Mouse (Mus musculus): Measurements from ENCODE around the gene Slit2. TPM values are rescaled to one million over a fixed set of nuclear protein-coding genes. Genes with fewer than 3 reads are reported as not detected.
"Not testable (repeated sequence)": the region's sequence is repeated elsewhere in the genome, so short reads cannot be mapped to it uniquely, and the experiment has no call there.

Gene Slit2
- polyA plus RNA-seq, 1 experiment from 2014 or later = 50.5 TPM

DNA sequence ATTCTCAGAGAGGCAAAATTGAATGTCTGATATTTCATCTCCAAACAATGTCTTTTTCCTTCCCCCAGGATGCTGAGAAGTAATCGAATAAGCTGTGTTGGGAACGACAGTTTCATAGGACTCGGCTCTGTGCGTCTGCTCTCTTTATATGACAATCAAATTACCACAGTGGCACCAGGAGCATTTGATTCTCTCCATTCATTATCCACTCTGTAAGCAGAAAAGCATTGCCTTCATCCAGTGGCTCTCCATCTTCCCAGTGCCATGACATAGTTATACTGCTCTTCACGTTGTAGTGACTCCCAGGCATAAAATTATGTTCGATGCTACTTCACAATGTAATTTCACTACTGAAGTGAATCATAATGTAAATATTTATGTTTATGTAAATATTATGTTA is 252.3 kb downstream of the Slit2 start:
- no peak for ATAC-seq (ENCODE audit: low FRiP score, low TSS enrichment)
- no peak overlapping the region for H3K9ac ChIP-seq (ENCODE audit: low read depth, low read length)
- no peaks in the 10 kb centered on the region for H3K27me3 ChIP-seq (ENCODE audit: control insufficient read depth, insufficient read depth, low read length)
- no peak overlapping the region for H3K27ac ChIP-seq (ENCODE audit: low read depth, low read length)
- H3K9me3 ChIP-seq (ENCODE audit: control insufficient read depth, low read length) = no peaks in the 10 kb centered on the region
- H3K36me3 ChIP-seq (ENCODE audit: control insufficient read depth, insufficient read depth, low read length) = peaks cover 17% of the 10 kb centered on the region
- no peaks in the 10 kb centered on the region for H3K4me1 ChIP-seq (ENCODE audit: control insufficient read depth, insufficient read depth, low read length)
- no peak overlapping the region for H3K4me3 ChIP-seq (ENCODE audit: low read length)
- WGBS = 88% methylated on average over 6 of the region's 6 CpGs
- H3K4me2 ChIP-seq (replicated peaks; ENCODE audit: low read depth, low read length) = no peak overlapping the region

- WGBS = 38% methylated on average over 6 of the region's 6 CpGs
- not testable (repeated sequence) for H3K4me2 ChIP-seq (replicated peaks; ENCODE audit: low read depth, low read length); H3K27me3 ChIP-seq (ENCODE audit: control insufficient read depth, insufficient read depth, low read length); H3K9me3 ChIP-seq (ENCODE audit: control insufficient read depth, low read length); H3K4me3 ChIP-seq (ENCODE audit: low read length); H3K4me1 ChIP-seq (ENCODE audit: control insufficient read depth, insufficient read depth, low read length); H3K9ac ChIP-seq (ENCODE audit: low read depth, low read length); H3K27ac ChIP-seq (ENCODE audit: low read depth, low read length)
- peaks cover 12% of the 10 kb centered on the region for H3K36me3 ChIP-seq (ENCODE audit: control insufficient read depth, insufficient read depth, low read length)
- ATAC-seq (ENCODE audit: low FRiP score, low TSS enrichment) = peak; percentile 28; the same call in 1 of the 2 replicates
Observed at GRCm38 (mm10) chr5:48240751-48241150, 257.8 kb downstream of the Slit2 start.

DNA sequence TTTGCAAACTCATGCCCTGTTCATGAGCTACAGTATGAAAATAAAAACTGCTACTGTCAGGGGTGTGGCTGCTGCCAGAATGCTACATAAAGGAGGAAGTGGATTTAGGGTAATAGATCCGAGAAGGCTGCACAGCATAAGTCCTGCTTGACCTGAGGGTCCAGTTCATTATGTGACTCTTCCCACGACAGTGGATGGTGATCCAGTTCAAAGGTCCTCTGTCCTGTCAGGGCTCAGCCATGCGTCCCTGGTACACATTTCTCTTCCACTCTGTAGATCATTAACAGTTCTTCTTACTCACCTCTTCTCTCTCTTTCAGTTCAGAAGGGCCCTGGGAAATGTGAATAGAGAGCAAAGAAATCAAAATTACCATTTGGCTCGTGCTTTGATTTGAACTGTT is 265.4 kb downstream of the Slit2 start:
- no peak overlapping the region for H3K9ac ChIP-seq (ENCODE audit: low read depth, low read length)
- H3K4me3 ChIP-seq (ENCODE audit: low read length) = no peak overlapping the region
- no peak overlapping the region for H3K27ac ChIP-seq (ENCODE audit: low read depth, low read length)
- peak; percentile 68; the same call in 1 of the 2 replicates for ATAC-seq (ENCODE audit: low FRiP score, low TSS enrichment)
- no peaks in the 10 kb centered on the region for H3K9me3 ChIP-seq (ENCODE audit: control insufficient read depth, low read length)
- WGBS = 52% methylated on average over 4 of the region's 4 CpGs
- H3K4me1 ChIP-seq (ENCODE audit: control insufficient read depth, insufficient read depth, low read length) = no peaks in the 10 kb centered on the region
- H3K36me3 ChIP-seq (ENCODE audit: control insufficient read depth, insufficient read depth, low read length) = peaks cover 14% of the 10 kb centered on the region; the same call in 1 of the 2 replicates
- no peak overlapping the region for H3K4me2 ChIP-seq (replicated peaks; ENCODE audit: low read depth, low read length)
- no peaks in the 10 kb centered on the region for H3K27me3 ChIP-seq (ENCODE audit: control insufficient read depth, insufficient read depth, low read length)

- Histone ChIP-seq H3K9me3 (ENCODE audit: control insufficient read depth, low read length) (no peaks in the 10 kb centered on the region), H3K4me1 (ENCODE audit: control insufficient read depth, insufficient read depth, low read length) (no peaks in the 10 kb centered on the region), H3K4me3 (ENCODE audit: low read length) (no peak overlapping the region), H3K4me2 (replicated peaks; ENCODE audit: low read depth, low read length) (no peak overlapping the region), H3K27ac (ENCODE audit: low read depth, low read length) (no peak overlapping the region), H3K9ac (ENCODE audit: low read depth, low read length) (no peak overlapping the region), H3K27me3 (ENCODE audit: control insufficient read depth, insufficient read depth, low read length) (no peaks in the 10 kb centered on the region), H3K36me3 (ENCODE audit: control insufficient read depth, insufficient read depth, low read length) (peaks cover 11% of the 10 kb centered on the region)
- no peak for ATAC-seq (ENCODE audit: low FRiP score, low TSS enrichment)
- 88% methylated on average over 4 of the region's 4 CpGs for WGBS
Observed at GRCm38 (mm10) chr5:48277561-48277960, 294.6 kb downstream of the Slit2 start.

DNA sequence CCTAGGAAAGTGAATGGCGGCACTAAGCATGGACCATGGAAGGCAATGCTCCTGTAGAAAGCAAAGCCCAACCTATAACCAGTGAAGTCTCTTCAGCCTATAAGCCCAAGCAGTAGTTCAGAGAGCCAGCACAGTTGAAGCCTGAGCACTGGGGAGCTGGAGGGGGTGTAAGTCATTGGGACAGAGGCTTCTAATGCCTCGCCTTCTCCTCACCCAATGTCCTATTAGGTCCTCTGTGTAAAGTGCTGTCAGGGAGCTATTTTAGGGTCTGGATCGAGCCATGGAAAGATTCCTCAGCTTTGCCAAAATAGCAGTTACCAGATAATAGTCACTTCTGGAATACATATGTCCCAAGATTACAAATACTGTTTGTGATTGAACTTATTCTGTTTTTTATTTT is 318.2 kb downstream of the Slit2 start:
- Histone ChIP-seq H3K4me1 (ENCODE audit: control insufficient read depth, insufficient read depth, low read length) (no peaks in the 10 kb centered on the region), H3K9me3 (ENCODE audit: control insufficient read depth, low read length) (no peaks in the 10 kb centered on the region), H3K9ac (ENCODE audit: low read depth, low read length) (no peak overlapping the region), H3K36me3 (ENCODE audit: control insufficient read depth, insufficient read depth, low read length) (peaks cover 15% of the 10 kb centered on the region), H3K4me3 (ENCODE audit: low read length) (no peak overlapping the region), H3K27ac (ENCODE audit: low read depth, low read length) (no peak overlapping the region), H3K27me3 (ENCODE audit: control insufficient read depth, insufficient read depth, low read length) (no peaks in the 10 kb centered on the region), H3K4me2 (replicated peaks; ENCODE audit: low read depth, low read length) (no peak overlapping the region)
- 94% methylated on average over 3 of the region's 3 CpGs for WGBS
- no peak for ATAC-seq (ENCODE audit: low FRiP score, low TSS enrichment)

DNA sequence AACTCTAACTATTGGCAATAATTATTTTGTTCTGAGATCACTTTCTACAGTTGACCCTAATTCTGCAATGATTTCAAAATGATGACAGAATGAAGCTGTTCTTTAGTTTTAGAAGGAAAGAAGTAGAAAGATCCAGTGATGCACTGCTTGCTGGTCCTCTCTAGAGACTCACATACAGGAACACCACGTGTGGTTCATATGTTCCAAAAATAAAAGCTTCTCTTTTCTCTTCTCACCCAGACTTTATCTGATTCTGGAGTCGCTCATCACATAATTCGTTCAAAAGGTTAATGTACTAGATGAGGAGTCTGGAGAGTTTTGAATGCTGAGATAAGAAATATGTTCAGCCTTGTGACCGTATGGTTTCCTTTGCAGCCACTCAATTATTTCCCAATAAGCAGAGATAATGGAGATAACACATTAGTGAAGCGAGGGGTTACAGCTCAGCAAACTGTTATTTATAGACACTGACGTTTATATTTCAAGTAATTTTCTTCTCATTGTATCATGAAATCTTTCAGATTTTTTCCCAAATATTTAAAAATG is 332.2 kb downstream of the Slit2 start:
- Histone ChIP-seq H3K4me1 (ENCODE audit: control insufficient read depth, insufficient read depth, low read length) (no peaks in the 10 kb centered on the region), H3K4me3 (ENCODE audit: low read length) (no peak overlapping the region), H3K9me3 (ENCODE audit: control insufficient read depth, low read length) (no peaks in the 10 kb centered on the region), H3K36me3 (ENCODE audit: control insufficient read depth, insufficient read depth, low read length) (no peaks in the 10 kb centered on the region), H3K9ac (ENCODE audit: low read depth, low read length) (no peak overlapping the region), H3K27ac (ENCODE audit: low read depth, low read length) (no peak overlapping the region), H3K4me2 (replicated peaks; ENCODE audit: low read depth, low read length) (no peak overlapping the region), H3K27me3 (ENCODE audit: control insufficient read depth, insufficient read depth, low read length) (no peaks in the 10 kb centered on the region)
- no peak for ATAC-seq (ENCODE audit: low FRiP score, low TSS enrichment)
- 68% methylated on average over 6 of the region's 6 CpGs for WGBS

DNA sequence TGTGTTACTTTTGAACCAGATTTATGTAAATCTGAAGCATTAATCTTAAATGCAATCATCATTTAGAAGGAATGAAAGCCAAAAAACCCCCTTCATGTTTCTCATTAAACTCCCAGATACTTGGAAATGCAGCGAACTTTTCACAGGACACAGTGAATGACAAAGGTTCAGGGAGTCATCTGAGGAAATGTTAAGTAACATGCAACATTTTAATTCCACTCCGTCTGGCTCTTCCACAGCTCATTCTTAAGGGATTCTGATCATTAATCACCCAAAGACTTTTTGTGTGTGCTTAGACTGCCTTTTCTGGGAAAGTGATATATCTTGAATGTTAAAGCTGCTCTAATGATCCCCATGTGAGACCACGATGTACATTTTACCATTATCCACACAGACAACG is 337.7 kb downstream of the Slit2 start:
- no peak for ATAC-seq (ENCODE audit: low FRiP score, low TSS enrichment)
- WGBS = 50% methylated on average over 4 of the region's 4 CpGs
- Histone ChIP-seq H3K36me3 (ENCODE audit: control insufficient read depth, insufficient read depth, low read length) (no peaks in the 10 kb centered on the region), H3K27ac (ENCODE audit: low read depth, low read length) (no peak overlapping the region), H3K4me2 (replicated peaks; ENCODE audit: low read depth, low read length) (no peak overlapping the region), H3K4me3 (ENCODE audit: low read length) (no peak overlapping the region), H3K4me1 (ENCODE audit: control insufficient read depth, insufficient read depth, low read length) (no peaks in the 10 kb centered on the region), H3K27me3 (ENCODE audit: control insufficient read depth, insufficient read depth, low read length) (no peaks in the 10 kb centered on the region), H3K9ac (ENCODE audit: low read depth, low read length) (no peak overlapping the region), H3K9me3 (ENCODE audit: control insufficient read depth, low read length) (no peaks in the 10 kb centered on the region)

GRCm38 (mm10) chr5:48326221-48326620 is 343.3 kb downstream of the Slit2 start:
- Histone ChIP-seq H3K27ac (ENCODE audit: low read depth, low read length) (no peak overlapping the region), H3K36me3 (ENCODE audit: control insufficient read depth, insufficient read depth, low read length) (no peaks in the 10 kb centered on the region), H3K4me3 (ENCODE audit: low read length) (no peak overlapping the region), H3K4me1 (ENCODE audit: control insufficient read depth, insufficient read depth, low read length) (no peaks in the 10 kb centered on the region), H3K27me3 (ENCODE audit: control insufficient read depth, insufficient read depth, low read length) (no peaks in the 10 kb centered on the region), H3K9me3 (ENCODE audit: control insufficient read depth, low read length) (no peaks in the 10 kb centered on the region), H3K9ac (ENCODE audit: low read depth, low read length) (no peak overlapping the region), H3K4me2 (replicated peaks; ENCODE audit: low read depth, low read length) (no peak overlapping the region)
- ATAC-seq (ENCODE audit: low FRiP score, low TSS enrichment) = no peak

GRCm38 (mm10) chr5:48327652-48328051 is 344.7 kb downstream of the Slit2 start, which contains the start of gene 5730480H06Rik:
TSS of gene 5730480H06Rik (plus strand) at chr5:48327952.
- no peak for ATAC-seq (ENCODE audit: low FRiP score, low TSS enrichment)
- Histone ChIP-seq H3K27ac (ENCODE audit: low read depth, low read length) (no peak within 1 kb of the TSS), H3K9ac (ENCODE audit: low read depth, low read length) (no peak within 1 kb of the TSS)

More at GRCm38 (mm10) chr5:48327652-48328051, 344.7 kb downstream of the Slit2 start, which contains the start of gene 5730480H06Rik:
- Histone ChIP-seq H3K27me3 (ENCODE audit: control insufficient read depth, insufficient read depth, low read length) (no peaks in the 10 kb centered on the region), H3K4me1 (ENCODE audit: control insufficient read depth, insufficient read depth, low read length) (no peaks in the 10 kb centered on the region), H3K4me3 (ENCODE audit: low read length) (no peak within 1 kb of the TSS), H3K36me3 (ENCODE audit: control insufficient read depth, insufficient read depth, low read length) (no peaks in the 10 kb centered on the region), H3K9me3 (ENCODE audit: control insufficient read depth, low read length) (no peaks in the 10 kb centered on the region), H3K4me2 (replicated peaks; ENCODE audit: low read depth, low read length) (no peak within 1 kb of the TSS)
- WGBS = 97% methylated on average over 8 of the region's 8 CpGs
